Comparison of ENCODE assay signal across 13 mouse cellular contexts in genomic region chr13:23422351-23422750, GRCm38 (mm10). TPM values are rescaled to one million over a fixed set of nuclear protein-coding genes. Genes with fewer than 3 reads are reported as not detected.
A peak's percentile ranks its signal among the peaks of the same experiment; 100 is the strongest.
DNase-seq lines count a peak whose midpoint lies in the region; ATAC-seq and TF ChIP-seq lines count a peak whose summit lies in the region.
"Had no signal": no experiment of that assay in that cellular context is flagged by ENCODE, and none has a peak within 500 bp of the region (broad histone marks: within the 10 kb centered on the region; RNA-seq: fewer than 3 reads in every experiment).

No protein-coding gene starts in this region.

- no peak for ATAC-seq in midbrain, postnatal 0 days (ENCODE audit: low FRiP score)
- ATAC-seq in intestine, embryonic 16.5 days, result no peak
- no peak for ATAC-seq in stomach, embryonic 14.5 days (ENCODE audit: insufficient number of reproducible peaks, insufficient read depth, low FRiP score, low read depth)

- 93% methylated on average over 16 of the region's 16 CpGs for WGBS in midbrain, embryonic 10.5 days
- 95% methylated on average over 16 of the region's 16 CpGs for WGBS in midbrain, postnatal 0 days
- 93% methylated on average over 16 of the region's 16 CpGs for WGBS in intestine, embryonic 16.5 days
- WGBS in stomach, embryonic 14.5 days, result 97% methylated on average over 16 of the region's 16 CpGs

- peaks cover 26% of the 10 kb centered on the region for H3K4me1 ChIP-seq in midbrain, embryonic 10.5 days
- 0 out of 2 replicates have a peak, but pooled peaks cover 3% of the 10 kb centered on the region for H3K4me1 ChIP-seq in midbrain, postnatal 0 days (ENCODE audit: insufficient read depth, low read length)
- peaks cover 13% of the 10 kb centered on the region for H3K4me1 ChIP-seq in intestine, embryonic 16.5 days (ENCODE audit: control insufficient read depth, insufficient read depth, low read length)
- no peaks in the 10 kb centered on the region for H3K4me1 ChIP-seq in stomach, embryonic 14.5 days (ENCODE audit: control insufficient read depth, insufficient read depth, low read length)

- intact Hi-C loops in heart, postnatal 10 days (cut with DNase I), result loop anchor here (2.0 to 10.0 kb wide), 2 partner anchors 50 to 262 kb away; partner anchors contain the start of genes Hist1h2ac and Hist1h2bc
- intact Hi-C loops in gastrocnemius, postnatal 36 days (cut with DNase I), result loop anchor here (10.0 kb wide), 2 partner anchors 262 to 1708 kb away; partner anchors contain the start of genes Hist1h2ac, Hist1h2ai, Hist1h2bc and Hist1h2bl

- peaks cover 42% of the 10 kb centered on the region for H3K36me3 ChIP-seq in midbrain, embryonic 10.5 days
- peaks cover 10% of the 10 kb centered on the region; the same call in 1 of the 2 replicates for H3K36me3 ChIP-seq in midbrain, postnatal 0 days (ENCODE audit: insufficient read depth, low read length)
- H3K36me3 ChIP-seq in intestine, embryonic 16.5 days (ENCODE audit: control insufficient read depth, insufficient read depth, low read length), result 0 out of 2 replicates have a peak, but pooled peaks cover 10% of the 10 kb centered on the region
- peaks cover 24% of the 10 kb centered on the region for H3K36me3 ChIP-seq in stomach, embryonic 14.5 days (ENCODE audit: control insufficient read depth, insufficient read depth, low read length)

- H3K27me3 ChIP-seq in midbrain, embryonic 10.5 days (ENCODE audit: low read depth, poor library complexity, severe bottlenecking), result no peaks in the 10 kb centered on the region
- no peaks in the 10 kb centered on the region for H3K27me3 ChIP-seq in midbrain, postnatal 0 days (ENCODE audit: insufficient read depth, low read length)
- H3K27me3 ChIP-seq in intestine, embryonic 16.5 days (replicated peaks; ENCODE audit: control insufficient read depth, insufficient read depth, low read length), result no peaks in the 10 kb centered on the region
- H3K27me3 ChIP-seq in stomach, embryonic 14.5 days (ENCODE audit: control insufficient read depth, insufficient read depth, low read length), result no peaks in the 10 kb centered on the region

- DNase-seq in heart, adult 11 months, result peak; percentile 91
- DNase-seq in heart, postnatal 10 days, result no peak
- DNase-seq in midbrain, embryonic 10.5 days (ENCODE audit: low spot score), result no peak
- DNase-seq in midbrain, postnatal 0 days (ENCODE audit: low spot score), result no peak
- DNase-seq in gastrocnemius, postnatal 36 days, result no peak
- no peak for DNase-seq in yolk sac, embryonic 10.5 days (ENCODE audit: low spot score)
- DNase-seq: cerebellum, adult 9-10 months; kidney, adult 18-20 months; spleen, adult 18-20 months had no signal

- no peak overlapping the region for H3K27ac ChIP-seq in midbrain, embryonic 10.5 days (replicated peaks)
- no peak overlapping the region for H3K27ac ChIP-seq in midbrain, postnatal 0 days (ENCODE audit: low read depth, low read length)
- no peak overlapping the region for H3K27ac ChIP-seq in intestine, embryonic 16.5 days (ENCODE audit: low read length)
- H3K27ac ChIP-seq in stomach, embryonic 14.5 days (ENCODE audit: low read length), result no peak overlapping the region

- H3K4me2 ChIP-seq in midbrain, postnatal 0 days (ENCODE audit: low read depth, low read length, poor library complexity, severe bottlenecking), result no peak overlapping the region
- H3K4me2 ChIP-seq in intestine, embryonic 16.5 days (ENCODE audit: low read depth, low read length), result peak overlapping the region; percentile 66; the same call in 1 of the 2 replicates
- peak overlapping the region; percentile 62; the same call in 1 of the 2 replicates for H3K4me2 ChIP-seq in stomach, embryonic 14.5 days (replicated peaks; ENCODE audit: low read depth, low read length)

- TF ChIP-seq CTCF in midbrain, postnatal 0 days (IDR thresholded peaks at IDR 0.05), result no peak

- H3K4me3 ChIP-seq in midbrain, embryonic 10.5 days, result peak overlapping the region; percentile 96
- no peak overlapping the region for H3K4me3 ChIP-seq in midbrain, postnatal 0 days (ENCODE audit: low read depth, low read length)
- no peak overlapping the region for H3K4me3 ChIP-seq in intestine, embryonic 16.5 days (ENCODE audit: low read length)
- H3K4me3 ChIP-seq in stomach, embryonic 14.5 days (ENCODE audit: low read depth, low read length), result peak overlapping the region; percentile 82

- H3K9ac ChIP-seq in midbrain, postnatal 0 days (replicated peaks; ENCODE audit: low read length, poor library complexity, severe bottlenecking), result no peak overlapping the region
- no peak overlapping the region for H3K9ac ChIP-seq in intestine, embryonic 16.5 days (ENCODE audit: low read depth, low read length)
- no peak overlapping the region for H3K9ac ChIP-seq in stomach, embryonic 14.5 days (replicated peaks; ENCODE audit: low read depth, low read length)

- H3K9me3 ChIP-seq in midbrain, embryonic 10.5 days (replicated peaks), result no peaks in the 10 kb centered on the region
- no peaks in the 10 kb centered on the region for H3K9me3 ChIP-seq in midbrain, postnatal 0 days (ENCODE audit: low read length)
- H3K9me3 ChIP-seq in intestine, embryonic 16.5 days (ENCODE audit: control insufficient read depth, low read length), result no peaks in the 10 kb centered on the region
- no peaks in the 10 kb centered on the region for H3K9me3 ChIP-seq in stomach, embryonic 14.5 days (ENCODE audit: control insufficient read depth, low read depth, low read length)

RNA-seq across cellular contexts. Expression of gene Abt1, which starts 1.3 kb away (rescaled TPM):
- 1 to 10 TPM; 5.3 to 5.6 TPM for total RNA-seq in heart, postnatal 10 days (2021)
- 14.3 and 14.7 TPM in 2 replicates for polyA plus RNA-seq in midbrain, embryonic 10.5 days (2016; fragmentation: Nextera tagmentation; extraction: Ambion mirVana)
- total RNA-seq in midbrain, postnatal 0 days (2014; rRNA removed), result 4.9 and 7.3 TPM in 2 replicates
- polyA plus RNA-seq in midbrain, postnatal 0 days (2015; fragmentation: Nextera tagmentation; extraction: Ambion mirVana), result 5.2 and 6.0 TPM in 2 replicates
- 10.2 and 11.2 TPM in 2 replicates for polyA plus RNA-seq in intestine, embryonic 16.5 days (2015; fragmentation: Nextera tagmentation; extraction: Ambion mirVana)
- 12.0 and 12.4 TPM in 2 replicates for polyA plus RNA-seq in stomach, embryonic 14.5 days (2014; fragmentation: Nextera tagmentation; extraction: Ambion mirVana)
- 1 to 10 TPM; 3.2 to 3.3 TPM for total RNA-seq in gastrocnemius, postnatal 36 days (2021)

RNA-seq across cellular contexts. Expression of gene Btn1a1, which starts 43.4 kb away (rescaled TPM):
- total RNA-seq in heart, postnatal 10 days (2021), result not detected
- polyA plus RNA-seq in midbrain, embryonic 10.5 days (2016; fragmentation: Nextera tagmentation; extraction: Ambion mirVana), result 0.04 and 0.06 TPM in 2 replicates
- 0.05 TPM in 1 of 2 replicates, not detected in the other for total RNA-seq in midbrain, postnatal 0 days (2014; rRNA removed)
- polyA plus RNA-seq in midbrain, postnatal 0 days (2015; fragmentation: Nextera tagmentation; extraction: Ambion mirVana), result 0.04 and 0.07 TPM in 2 replicates
- polyA plus RNA-seq in intestine, embryonic 16.5 days (2015; fragmentation: Nextera tagmentation; extraction: Ambion mirVana), result 0.07 and 0.11 TPM in 2 replicates
- polyA plus RNA-seq in stomach, embryonic 14.5 days (2014; fragmentation: Nextera tagmentation; extraction: Ambion mirVana), result 0.17 TPM in 1 of 2 replicates, not detected in the other
- not detected for total RNA-seq in gastrocnemius, postnatal 36 days (2021)
- total RNA-seq: gastrocnemius, adult 8-10 months had no signal
- polyA plus RNA-seq: limb, embryonic 11.5 days had no signal

RNA-seq across cellular contexts. Expression of gene Zfp322a, which starts 53.3 kb away (rescaled TPM):
- 10 to 100 TPM; 18.9 to 21.7 TPM for total RNA-seq in heart, postnatal 10 days (2021)
- 55.6 and 58.6 TPM in 2 replicates for polyA plus RNA-seq in midbrain, embryonic 10.5 days (2016; fragmentation: Nextera tagmentation; extraction: Ambion mirVana)
- 19.7 and 32.5 TPM in 2 replicates for total RNA-seq in midbrain, postnatal 0 days (2014; rRNA removed)
- polyA plus RNA-seq in midbrain, postnatal 0 days (2015; fragmentation: Nextera tagmentation; extraction: Ambion mirVana), result 31.1 and 31.5 TPM in 2 replicates
- polyA plus RNA-seq in intestine, embryonic 16.5 days (2015; fragmentation: Nextera tagmentation; extraction: Ambion mirVana), result 30.1 and 31.7 TPM in 2 replicates
- polyA plus RNA-seq in stomach, embryonic 14.5 days (2014; fragmentation: Nextera tagmentation; extraction: Ambion mirVana), result 44.3 and 49.8 TPM in 2 replicates
- 10 to 100 TPM in 1 of 2 experiments, 1 to 10 TPM in 1; 8.4 to 11.1 TPM for total RNA-seq in gastrocnemius, postnatal 36 days (2021)

Comparison
In these comparisons a context has a peak if more than half of its experiments do, and no peak if none do; other contexts are left out.
1. H3K4me3 ChIP-seq: peak in midbrain, embryonic 10.5 days (single experiment) and stomach, embryonic 14.5 days (single experiment); none in midbrain, postnatal 0 days (single experiment) and intestine, embryonic 16.5 days (single experiment).